Comparison of ENCODE assay signal across 10 mouse cellular contexts in the genomic region with DNA sequence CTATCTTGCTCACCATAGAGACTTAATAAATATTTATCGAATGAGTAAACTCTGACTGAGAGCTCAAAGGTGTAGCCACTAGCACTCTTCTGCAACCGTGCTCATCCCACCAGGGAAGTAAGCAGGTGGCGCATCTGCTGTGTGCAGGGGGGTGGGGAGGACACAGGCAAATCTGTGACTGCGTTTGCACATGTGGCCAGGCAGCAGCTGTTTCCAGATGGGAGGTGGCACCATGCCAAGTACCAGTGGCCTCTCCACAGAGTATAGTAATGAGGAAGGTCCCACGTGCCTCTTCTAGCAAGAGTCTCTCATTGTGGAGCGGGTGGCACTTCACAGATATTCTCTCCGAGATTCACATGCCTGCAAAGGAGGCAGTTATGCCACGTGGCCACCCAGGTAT.
DNase-seq lines count a peak whose midpoint lies in the region; ATAC-seq and TF ChIP-seq lines count a peak whose summit lies in the region.
"Had no signal": no experiment of that assay in that cellular context is flagged by ENCODE, and none has a peak within 500 bp of the region (broad histone marks: within the 10 kb centered on the region; RNA-seq: fewer than 3 reads in every experiment).

No protein-coding gene starts in this region.

- H3K4me2 ChIP-seq in kidney, embryonic 15.5 days = no peak overlapping the region
- H3K4me2 ChIP-seq in limb, embryonic 14.5 days (replicated peaks; ENCODE audit: low read depth, low read length, severe bottlenecking) = no peak overlapping the region
- H3K4me2 ChIP-seq in stomach, postnatal 0 days (replicated peaks; ENCODE audit: low read depth) = no peak overlapping the region
- H3K4me2 ChIP-seq: heart, embryonic 15.5 days had no signal

- no peak overlapping the region for H3K9ac ChIP-seq in kidney, embryonic 15.5 days
- no peak overlapping the region for H3K9ac ChIP-seq in limb, embryonic 14.5 days (ENCODE audit: low read depth, low read length, severe bottlenecking)
- H3K9ac ChIP-seq in stomach, postnatal 0 days (ENCODE audit: low read length) = no peak overlapping the region
- H3K9ac ChIP-seq: heart, embryonic 15.5 days had no signal

- no peaks in the 10 kb centered on the region for H3K36me3 ChIP-seq in kidney, embryonic 15.5 days
- no peaks in the 10 kb centered on the region for H3K36me3 ChIP-seq in limb, embryonic 14.5 days (ENCODE audit: control insufficient read depth, insufficient read depth, low read length)
- H3K36me3 ChIP-seq in stomach, postnatal 0 days (ENCODE audit: control insufficient read depth, insufficient read depth, low read length) = no peaks in the 10 kb centered on the region
- H3K36me3 ChIP-seq: heart, embryonic 15.5 days had no signal

- no peak for TF ChIP-seq POLR2A in limb, embryonic 14.5 days (IDR thresholded peaks at IDR 0.05; ENCODE audit: borderline replicate concordance, extremely low read depth, insufficient read depth, insufficient read length)

- DNase-seq in kidney, adult 9 months = peak; percentile 11
- peak; percentile 71 for DNase-seq in testis, postnatal 10 days (ENCODE audit: low spot score)
- DNase-seq in testis, postnatal 14 days (ENCODE audit: low spot score) = no peak
- peak; percentile 56 for DNase-seq in limb, embryonic 14.5 days (ENCODE audit: low spot score)
- peak; percentile 24 for DNase-seq in stomach, postnatal 0 days (ENCODE audit: low spot score)
- DNase-seq in left cerebral cortex, adult 9 months (ENCODE audit: low spot score in 2 of 2) = no peak
- DNase-seq: adrenal gland, postnatal 36 days had no signal

- no peak overlapping the region for H3K4me3 ChIP-seq in kidney, embryonic 15.5 days (replicated peaks)
- H3K4me3 ChIP-seq in limb, embryonic 14.5 days (replicated peaks; ENCODE audit: low read length) = no peak overlapping the region
- H3K4me3 ChIP-seq in stomach, postnatal 0 days (ENCODE audit: low read depth, low read length) = no peak overlapping the region
- H3K4me3 ChIP-seq: heart, embryonic 15.5 days had no signal

- H3K27me3 ChIP-seq in kidney, embryonic 15.5 days = no peaks in the 10 kb centered on the region
- no peaks in the 10 kb centered on the region for H3K27me3 ChIP-seq in limb, embryonic 14.5 days (ENCODE audit: control insufficient read depth, insufficient read depth, low read length)
- H3K27me3 ChIP-seq in stomach, postnatal 0 days (ENCODE audit: control insufficient read depth, insufficient read depth, low read length) = no peaks in the 10 kb centered on the region
- H3K27me3 ChIP-seq: heart, embryonic 15.5 days had no signal

- no peak for ATAC-seq in kidney, embryonic 15.5 days (replicated peaks; ENCODE audit: low FRiP score)
- ATAC-seq in limb, embryonic 14.5 days (ENCODE audit: low FRiP score, low read depth) = no peak
- ATAC-seq in stomach, postnatal 0 days (ENCODE audit: low FRiP score, low TSS enrichment) = no peak
- ATAC-seq in megakaryocyte-erythroid progenitor cell, adult 5-6 weeks (replicated peaks; ENCODE audit: low FRiP score, low TSS enrichment, poor library complexity, severe bottlenecking) = no peak

- 70% methylated on average over 8 of the region's 8 CpGs for WGBS in kidney, embryonic 15.5 days
- 52% methylated on average over 8 of the region's 8 CpGs for WGBS in limb, embryonic 14.5 days
- 48% methylated on average over 8 of the region's 8 CpGs for WGBS in stomach, postnatal 0 days

- H3K27ac ChIP-seq in kidney, embryonic 15.5 days = no peak overlapping the region
- H3K27ac ChIP-seq in limb, embryonic 14.5 days (replicated peaks; ENCODE audit: low read depth, low read length) = no peak overlapping the region
- no peak overlapping the region for H3K27ac ChIP-seq in stomach, postnatal 0 days (replicated peaks)
- H3K27ac ChIP-seq: heart, embryonic 15.5 days had no signal

- TF ChIP-seq CTCF in stomach, postnatal 0 days (IDR thresholded peaks at IDR 0.05; ENCODE audit: low read depth) = no peak

- TF ChIP-seq EP300 in stomach, postnatal 0 days (optimal IDR thresholded peaks at IDR 0.05) = no peak

- H3K9me3 ChIP-seq in kidney, embryonic 15.5 days (replicated peaks) = no peaks in the 10 kb centered on the region
- H3K9me3 ChIP-seq in limb, embryonic 14.5 days (ENCODE audit: control insufficient read depth, low read length) = no peaks in the 10 kb centered on the region
- H3K9me3 ChIP-seq in stomach, postnatal 0 days (ENCODE audit: control insufficient read depth, low read length) = no peaks in the 10 kb centered on the region
- H3K9me3 ChIP-seq: heart, embryonic 15.5 days had no signal

- H3K4me1 ChIP-seq in kidney, embryonic 15.5 days = 0 out of 2 replicates have a peak, but pooled peaks cover 4% of the 10 kb centered on the region
- H3K4me1 ChIP-seq in limb, embryonic 14.5 days (ENCODE audit: control insufficient read depth, insufficient read depth, low read length) = peaks cover 3% of the 10 kb centered on the region
- H3K4me1 ChIP-seq in stomach, postnatal 0 days (replicated peaks; ENCODE audit: control insufficient read depth, insufficient read depth) = no peaks in the 10 kb centered on the region
- H3K4me1 ChIP-seq: heart, embryonic 15.5 days had no signal

Comparison
In these comparisons a context has a peak if more than half of its experiments do, and no peak if none do; other contexts are left out.
1. DNase-seq: peak in kidney, adult 9 months (single experiment), testis, postnatal 10 days (single experiment), limb, embryonic 14.5 days (single experiment) and stomach, postnatal 0 days (single experiment); none in testis, postnatal 14 days (single experiment) and left cerebral cortex, adult 9 months (0 of 2).